Mouse (Mus musculus) G1E (cell line): Measurements from ENCODE around the gene Rrp8.

Experiments used
- CTCF ChIP-seq: IDR thresholded peaks from 2 replicates; pipeline ENCODE4 v1.5.1; 2012; ENCODE audit warnings: low read depth, low read length, inconsistent platforms, mixed read lengths
- GATA1 ChIP-seq: IDR thresholded peaks from 2 replicates; pipeline ENCODE4 v1.6.1; 2012; ENCODE audit warnings: borderline replicate concordance, low read length, inconsistent platforms, mixed read lengths
- POLR2AphosphoS5 ChIP-seq: IDR thresholded peaks from 2 replicates; pipeline ENCODE4 v1.6.1; 2012; ENCODE audit warnings: low read depth, low read length, inconsistent platforms; ENCODE audit not compliant: insufficient replicate concordance
- TAL1 ChIP-seq: conservative IDR thresholded peaks from 2 replicates; pipeline ENCODE4 v1.6.1; 2012; ENCODE audit warnings: low read depth, low read length, inconsistent platforms, mixed read lengths

GRCm38 (mm10) chr7:105752716-105753115, 15.5 kb upstream of the Rrp8 start:
- TF ChIP-seq CTCF, result no peak
- TF ChIP-seq GATA1, result no peak
- no peak for TF ChIP-seq POLR2AphosphoS5
- TF ChIP-seq TAL1, result no peak
